Mouse (Mus musculus) hindbrain, embryonic 10.5 days (tissue): ENCODE results near the gene Scgb3a1. TPM values are rescaled to one million over a fixed set of nuclear protein-coding genes. Genes with fewer than 3 reads are reported as not detected.

Experiments
- DNase-seq: peaks from one replicate; pipeline ENCODE4 v3.0.0-alpha.2; 2017; ENCODE audit warnings: low spot score
- H3K27ac ChIP-seq: fragments of 300-500 bp; sonication (generic); 2 replicates; pipeline ENCODE4 v1.5.1; 2016; ENCODE audit warnings: mild to moderate bottlenecking, moderate library complexity
- H3K27me3 ChIP-seq: fragments of 300-500 bp; sonication (generic); 2 replicates; pipeline ENCODE4 v1.6.1; 2016; ENCODE audit warnings: mild to moderate bottlenecking; ENCODE audit not compliant: poor library complexity, insufficient read depth, severe bottlenecking
- H3K36me3 ChIP-seq: fragments of 300-500 bp; sonication (generic); 2 replicates; pipeline ENCODE4 v1.6.1; 2016; ENCODE audit warnings: mild to moderate bottlenecking, moderate library complexity
- H3K4me1 ChIP-seq: fragments of 300-500 bp; sonication (generic); replicated peaks from 2 replicates; pipeline ENCODE4 v1.6.1; 2016; ENCODE audit warnings: mild to moderate bottlenecking
- H3K4me3 ChIP-seq: fragments of 300-500 bp; sonication (generic); 2 replicates; pipeline ENCODE4 v1.5.1; 2016; ENCODE audit warnings: mild to moderate bottlenecking, moderate library complexity
- H3K9me3 ChIP-seq: fragments of 300-500 bp; sonication (generic); 2 replicates; pipeline ENCODE4 v1.6.1; 2016; ENCODE audit warnings: mild to moderate bottlenecking, moderate library complexity
- WGBS: fragments of 180-500 bp; shearing (Covaris S2); methylation state at CpG from one replicate; pipeline ENCODE4 v1.1.7; 2016; 5-methylcytosine and 5-hydroxymethylcytosine counted together
- polyA plus RNA-seq: library from polyadenylated mRNA; unstranded; fragments of >200 nt; fragmentation: Nextera tagmentation; extraction: Ambion mirVana; gene quantifications from 2 replicates; pipeline ENCODE4 v1.2.1, GENCODE M21; 2016

Gene Scgb3a1
- polyA plus RNA-seq, 1 experiment from 2014 or later, result not detected

- no peaks in the 10 kb centered on the region for H3K27me3 ChIP-seq
- peak overlapping the region; percentile 100 for H3K27ac ChIP-seq
- H3K4me1 ChIP-seq, result peaks cover 41% of the 10 kb centered on the region
- WGBS, result under 1% methylated on average over 70 of the region's 70 CpGs
- DNase-seq, result peak; percentile 61
- no peaks in the 10 kb centered on the region for H3K9me3 ChIP-seq
- H3K4me3 ChIP-seq, result peak overlapping the region; percentile 96
- peaks cover 29% of the 10 kb centered on the region for H3K36me3 ChIP-seq
Observed at GRCm38 (mm10) chr11:49711981-49712554, 48.7 kb downstream of the Scgb3a1 start.

- no peaks in the 10 kb centered on the region for H3K27me3 ChIP-seq
- peaks cover 22% of the 10 kb centered on the region for H3K36me3 ChIP-seq
- no peaks in the 10 kb centered on the region for H3K9me3 ChIP-seq
- peak within 1 kb of the TSS; percentile 96 for H3K4me3 ChIP-seq
- peaks cover 41% of the 10 kb centered on the region for H3K4me1 ChIP-seq
- WGBS, result under 1% methylated on average over 65 of the region's 65 CpGs
- peak within 1 kb of the TSS; percentile 100 for H3K27ac ChIP-seq
- DNase-seq, result peak; percentile 99
Observed at GRCm38 (mm10) chr11:49712555-49713335, 49.3 kb downstream of the Scgb3a1 start, which contains the start of gene Cnot6. TSS of gene Cnot6 (minus strand) at chr11:49712723.

- 44% methylated on average over 20 of the region's 20 CpGs for WGBS
- peaks cover 13% of the 10 kb centered on the region for H3K36me3 ChIP-seq
- H3K27ac ChIP-seq, result peak overlapping the region; percentile 100
Observed at GRCm38 (mm10) chr11:49713336-49714334, 50.2 kb downstream of the Scgb3a1 start.

More at GRCm38 (mm10) chr11:49713336-49714334, 50.2 kb downstream of the Scgb3a1 start:
- H3K4me1 ChIP-seq, result peaks cover 40% of the 10 kb centered on the region
- H3K27me3 ChIP-seq, result no peaks in the 10 kb centered on the region
- H3K9me3 ChIP-seq, result no peaks in the 10 kb centered on the region
- DNase-seq, result peak; percentile 35
- peak overlapping the region; percentile 96 for H3K4me3 ChIP-seq

Other genes with a start within 250 kb of the Scgb3a1 start
- not detected in 2 replicates for gene Olfr1389, start 240.5 kb upstream of the Scgb3a1 start, polyA plus RNA-seq
- 0.05 and 0.16 TPM in 2 replicates for gene Olfr1388, start 227.0 kb upstream of the Scgb3a1 start, polyA plus RNA-seq
- not detected in 2 replicates for gene Olfr1387, start 208.3 kb upstream of the Scgb3a1 start, polyA plus RNA-seq
- not detected in 2 replicates for gene Olfr1386, start 198.6 kb upstream of the Scgb3a1 start, polyA plus RNA-seq
- gene Olfr1385, start 174.5 kb upstream of the Scgb3a1 start, polyA plus RNA-seq, result not detected in 2 replicates
- not detected in 2 replicates for gene Olfr1384, start 156.9 kb upstream of the Scgb3a1 start, polyA plus RNA-seq
- not detected in 2 replicates for gene Olfr1383, start 144.0 kb upstream of the Scgb3a1 start, polyA plus RNA-seq
- not detected in 2 replicates for gene Olfr1382, start 135.4 kb upstream of the Scgb3a1 start, polyA plus RNA-seq
- not detected in 2 replicates for gene Olfr1381, start 120.2 kb upstream of the Scgb3a1 start, polyA plus RNA-seq
- gene Olfr1380, start 106.7 kb upstream of the Scgb3a1 start, polyA plus RNA-seq, result not detected in 2 replicates
- 4.3 and 5.4 TPM in 2 replicates for gene Flt4, start 54.3 kb upstream of the Scgb3a1 start, polyA plus RNA-seq
- 57.3 and 60.8 TPM in 2 replicates for gene Cnot6, start 49.1 kb downstream of the Scgb3a1 start, polyA plus RNA-seq
- 16.0 and 22.1 TPM in 2 replicates for gene Gfpt2, start 130.6 kb downstream of the Scgb3a1 start, polyA plus RNA-seq
- gene Mapk9, start 183.1 kb downstream of the Scgb3a1 start, polyA plus RNA-seq, result 26.5 and 34.0 TPM in 2 replicates
- gene Rasgef1c, start 238.2 kb downstream of the Scgb3a1 start, polyA plus RNA-seq, result 1.5 and 3.7 TPM in 2 replicates